Mouse (Mus musculus): ENCODE results near the gene Sf3a1.

DNA sequence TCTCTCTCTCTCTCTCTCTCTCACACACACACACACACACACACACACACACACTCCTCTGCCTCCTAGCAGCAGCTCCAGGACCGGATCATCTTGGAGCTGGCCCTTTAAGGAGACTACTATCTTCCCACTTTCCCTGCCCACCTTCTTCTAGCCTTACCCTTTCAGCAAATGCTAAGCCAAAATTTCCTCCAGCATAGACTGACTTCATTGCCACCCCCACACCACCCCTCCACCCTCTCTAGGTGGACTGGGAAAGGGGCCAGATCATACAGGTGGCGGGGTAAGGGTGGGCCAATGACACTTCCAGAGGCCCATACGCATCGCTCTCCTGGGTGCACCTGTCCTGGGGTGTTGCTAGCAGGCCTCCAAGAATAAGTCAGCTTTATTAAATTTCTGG, 44.7 kb upstream of the Sf3a1 start:
- TF ChIP-seq CTCF (IDR thresholded peaks at IDR 0.05) (no peak), EP300 (IDR thresholded peaks at IDR 0.05) (no peak)

Measured in lung, postnatal 0 days (tissue).